Mouse (Mus musculus): ENCODE data around the gene Odf2l. TPM values are rescaled to one million over a fixed set of nuclear protein-coding genes. Genes with fewer than 3 reads are reported as not detected.

The Odf2l gene
- polyA plus RNA-seq, 1 experiment from 2014 or later = 14.2 TPM

GRCm38 (mm10) chr3:145119425-145119824 lies 1.0 kb downstream of the Odf2l start:
- H3K27ac ChIP-seq (replicated peaks; ENCODE audit: low read depth, low read length) = no peak overlapping the region
- H3K9me3 ChIP-seq (ENCODE audit: control insufficient read depth, low read length) = no peaks in the 10 kb centered on the region
- H3K4me3 ChIP-seq (replicated peaks; ENCODE audit: low read depth, low read length) = peak overlapping the region; percentile 69
- H3K36me3 ChIP-seq (ENCODE audit: control insufficient read depth, insufficient read depth, low read length) = no peaks in the 10 kb centered on the region
- DNase-seq (peak; percentile 14), ATAC-seq (ENCODE audit: low FRiP score, low TSS enrichment) (no peak)
- H3K27me3 ChIP-seq (ENCODE audit: control insufficient read depth, insufficient read depth, low read length) = no peaks in the 10 kb centered on the region
- H3K9ac ChIP-seq (replicated peaks; ENCODE audit: low read length) = peak overlapping the region; percentile 91
- H3K4me2 ChIP-seq (ENCODE audit: low read length) = peak overlapping the region; percentile 60
- WGBS = 72% methylated on average over 7 of the region's 7 CpGs
- peaks cover 13% of the 10 kb centered on the region for H3K4me1 ChIP-seq (ENCODE audit: control insufficient read depth, insufficient read depth, low read length)

- Histone ChIP-seq H3K9ac (replicated peaks; ENCODE audit: low read length) (no peak overlapping the region), H3K27me3 (ENCODE audit: control insufficient read depth, insufficient read depth, low read length) (no peaks in the 10 kb centered on the region), H3K36me3 (ENCODE audit: control insufficient read depth, insufficient read depth, low read length) (peaks cover 20% of the 10 kb centered on the region), H3K4me1 (ENCODE audit: control insufficient read depth, insufficient read depth, low read length) (no peaks in the 10 kb centered on the region), H3K27ac (replicated peaks; ENCODE audit: low read depth, low read length) (no peak overlapping the region), H3K4me3 (replicated peaks; ENCODE audit: low read depth, low read length) (no peak overlapping the region), H3K9me3 (ENCODE audit: control insufficient read depth, low read length) (no peaks in the 10 kb centered on the region), H3K4me2 (ENCODE audit: low read length) (no peak overlapping the region)
- ATAC-seq (ENCODE audit: low FRiP score, low TSS enrichment) (no peak), DNase-seq (no peak)
- 93% methylated on average over 2 of the region's 2 CpGs for WGBS
Observed at GRCm38 (mm10) chr3:145126618-145127017, 8.2 kb downstream of the Odf2l start.

DNA sequence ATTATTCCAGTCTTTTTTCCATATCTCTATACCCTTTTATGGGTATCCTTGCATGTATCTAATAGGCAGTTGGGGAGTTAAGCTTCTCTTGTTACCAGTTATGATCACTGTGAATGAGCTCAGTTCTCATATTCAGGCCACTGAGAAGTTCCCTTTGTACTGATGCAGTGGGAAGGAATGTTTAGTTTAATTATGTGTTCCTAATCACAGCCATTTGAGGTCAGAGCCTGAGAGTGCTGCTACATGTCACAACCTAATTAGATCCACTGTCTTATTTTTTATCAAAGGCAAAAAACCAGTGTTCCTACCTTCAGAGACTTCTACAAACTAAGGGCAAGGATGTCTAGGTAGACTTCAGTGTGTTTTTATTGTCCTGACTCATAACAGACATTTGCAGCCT lies 11.0 kb downstream of the Odf2l start:
- no peak for ATAC-seq (ENCODE audit: low FRiP score, low TSS enrichment)
- Histone ChIP-seq H3K4me3 (replicated peaks; ENCODE audit: low read depth, low read length) (no peak overlapping the region), H3K9ac (replicated peaks; ENCODE audit: low read length) (no peak overlapping the region)

DNA sequence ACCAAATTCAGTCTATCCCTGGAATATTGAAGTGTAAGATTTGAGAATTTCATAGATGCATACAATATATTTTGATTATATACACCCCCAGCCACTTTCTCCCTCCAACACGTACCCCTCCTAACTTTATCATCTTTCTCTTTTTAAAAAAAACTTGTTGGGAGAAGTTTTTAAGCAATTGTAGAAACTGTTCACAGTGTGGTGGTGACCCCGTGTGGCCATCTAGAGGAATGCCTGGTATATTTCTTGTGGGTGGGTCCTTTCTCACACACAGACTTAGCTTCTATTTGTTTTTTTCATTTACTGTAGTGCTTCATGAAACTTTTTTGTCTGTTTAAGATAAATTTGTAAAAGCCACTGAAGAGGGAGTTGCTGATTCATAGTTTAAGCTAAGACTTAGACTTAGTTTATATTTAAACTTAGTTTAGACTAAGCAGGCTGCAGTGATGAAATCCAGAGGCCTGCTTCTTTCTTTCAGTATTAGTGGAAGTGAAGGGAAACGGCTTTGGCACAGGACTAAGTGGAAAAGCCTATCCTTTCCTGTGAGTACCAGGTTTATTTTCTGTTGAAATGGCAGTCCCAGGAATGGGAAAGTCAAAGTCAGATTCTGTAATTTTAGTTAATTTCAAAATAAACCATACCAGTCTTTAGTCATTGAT lies 13.0 kb downstream of the Odf2l start:
- Histone ChIP-seq H3K27ac (replicated peaks; ENCODE audit: low read depth, low read length) (no peak overlapping the region), H3K36me3 (ENCODE audit: control insufficient read depth, insufficient read depth, low read length) (peaks cover 53% of the 10 kb centered on the region), H3K4me2 (ENCODE audit: low read length) (no peak overlapping the region), H3K9me3 (ENCODE audit: control insufficient read depth, low read length) (no peaks in the 10 kb centered on the region), H3K9ac (replicated peaks; ENCODE audit: low read length) (no peak overlapping the region), H3K4me1 (ENCODE audit: control insufficient read depth, insufficient read depth, low read length) (no peaks in the 10 kb centered on the region), H3K27me3 (ENCODE audit: control insufficient read depth, insufficient read depth, low read length) (no peaks in the 10 kb centered on the region), H3K4me3 (replicated peaks; ENCODE audit: low read depth, low read length) (no peak overlapping the region)
- DNase-seq = peak; percentile 76
- peak; percentile 46; the same call in 1 of the 2 replicates for ATAC-seq (ENCODE audit: low FRiP score, low TSS enrichment)
- WGBS = 44% methylated on average over 3 of the region's 3 CpGs

More for the DNA sequence above, 11.0 kb downstream of the Odf2l start:
- Histone ChIP-seq H3K4me2 (ENCODE audit: low read length) (no peak overlapping the region), H3K9me3 (ENCODE audit: control insufficient read depth, low read length) (no peaks in the 10 kb centered on the region), H3K27ac (replicated peaks; ENCODE audit: low read depth, low read length) (no peak overlapping the region), H3K36me3 (ENCODE audit: control insufficient read depth, insufficient read depth, low read length) (peaks cover 40% of the 10 kb centered on the region), H3K27me3 (ENCODE audit: control insufficient read depth, insufficient read depth, low read length) (no peaks in the 10 kb centered on the region), H3K4me1 (ENCODE audit: control insufficient read depth, insufficient read depth, low read length) (no peaks in the 10 kb centered on the region)
- DNase-seq = no peak

DNA sequence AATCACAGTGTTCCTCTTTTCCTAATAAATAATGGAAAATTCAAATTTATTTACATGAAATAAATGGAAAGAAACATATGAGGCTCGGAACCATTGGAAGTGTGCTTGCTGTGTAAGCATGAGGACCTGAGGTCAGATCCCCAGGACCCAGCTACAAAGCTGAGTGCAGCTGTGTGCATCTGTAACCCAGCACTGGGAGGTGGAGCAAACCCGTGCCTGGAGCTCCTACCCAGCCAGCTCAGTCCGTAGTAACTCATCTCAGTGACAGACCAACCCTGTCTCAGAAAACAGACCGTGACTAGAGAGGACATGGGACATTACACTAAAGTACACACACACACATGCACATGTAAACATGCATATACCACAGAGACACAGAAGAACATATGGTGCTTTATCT lies 21.8 kb downstream of the Odf2l start:
- H3K27me3 ChIP-seq (ENCODE audit: control insufficient read depth, insufficient read depth, low read length) = no peaks in the 10 kb centered on the region
- 91% methylated on average over 4 of the region's 4 CpGs for WGBS
- H3K4me3 ChIP-seq (replicated peaks; ENCODE audit: low read depth, low read length) = no peak overlapping the region
- H3K9me3 ChIP-seq (ENCODE audit: control insufficient read depth, low read length) = no peaks in the 10 kb centered on the region
- no peak overlapping the region for H3K4me2 ChIP-seq (ENCODE audit: low read length)
- DNase-seq (no peak), ATAC-seq (ENCODE audit: low FRiP score, low TSS enrichment) (no peak)
- H3K36me3 ChIP-seq (ENCODE audit: control insufficient read depth, insufficient read depth, low read length) = peaks cover 29% of the 10 kb centered on the region
- H3K9ac ChIP-seq (replicated peaks; ENCODE audit: low read length) = no peak overlapping the region
- H3K4me1 ChIP-seq (ENCODE audit: control insufficient read depth, insufficient read depth, low read length) = no peaks in the 10 kb centered on the region
- H3K27ac ChIP-seq (replicated peaks; ENCODE audit: low read depth, low read length) = no peak overlapping the region

- peaks cover 17% of the 10 kb centered on the region for H3K36me3 ChIP-seq (ENCODE audit: control insufficient read depth, insufficient read depth, low read length)
- no peak overlapping the region for H3K27ac ChIP-seq (replicated peaks; ENCODE audit: low read depth, low read length)
Observed at GRCm38 (mm10) chr3:145142925-145143324, 24.5 kb downstream of the Odf2l start.

GRCm38 (mm10) chr3:145143856-145144255 lies 25.5 kb downstream of the Odf2l start:
- Histone ChIP-seq H3K4me1 (ENCODE audit: control insufficient read depth, insufficient read depth, low read length) (no peaks in the 10 kb centered on the region), H3K36me3 (ENCODE audit: control insufficient read depth, insufficient read depth, low read length) (peaks cover 13% of the 10 kb centered on the region), H3K9me3 (ENCODE audit: control insufficient read depth, low read length) (no peaks in the 10 kb centered on the region), H3K4me2 (ENCODE audit: low read length) (no peak overlapping the region), H3K27me3 (ENCODE audit: control insufficient read depth, insufficient read depth, low read length) (no peaks in the 10 kb centered on the region), H3K9ac (replicated peaks; ENCODE audit: low read length) (no peak overlapping the region), H3K27ac (replicated peaks; ENCODE audit: low read depth, low read length) (no peak overlapping the region), H3K4me3 (replicated peaks; ENCODE audit: low read depth, low read length) (no peak overlapping the region)
- WGBS = 90% methylated on average over 10 of the region's 10 CpGs
- DNase-seq = no peak
- ATAC-seq (ENCODE audit: low FRiP score, low TSS enrichment) = no peak

More at GRCm38 (mm10) chr3:145142925-145143324, 24.5 kb downstream of the Odf2l start:
- Histone ChIP-seq H3K4me3 (replicated peaks; ENCODE audit: low read depth, low read length) (no peak overlapping the region), H3K4me2 (ENCODE audit: low read length) (no peak overlapping the region), H3K9me3 (ENCODE audit: control insufficient read depth, low read length) (no peaks in the 10 kb centered on the region), H3K9ac (replicated peaks; ENCODE audit: low read length) (no peak overlapping the region), H3K27me3 (ENCODE audit: control insufficient read depth, insufficient read depth, low read length) (no peaks in the 10 kb centered on the region), H3K4me1 (ENCODE audit: control insufficient read depth, insufficient read depth, low read length) (no peaks in the 10 kb centered on the region)
- ATAC-seq (ENCODE audit: low FRiP score, low TSS enrichment) (no peak), DNase-seq (no peak)

- Histone ChIP-seq H3K27ac (replicated peaks; ENCODE audit: low read depth, low read length) (no peak overlapping the region), H3K4me2 (ENCODE audit: low read length) (no peak overlapping the region), H3K36me3 (ENCODE audit: control insufficient read depth, insufficient read depth, low read length) (peaks cover 22% of the 10 kb centered on the region), H3K27me3 (ENCODE audit: control insufficient read depth, insufficient read depth, low read length) (no peaks in the 10 kb centered on the region), H3K9me3 (ENCODE audit: control insufficient read depth, low read length) (no peaks in the 10 kb centered on the region), H3K4me3 (replicated peaks; ENCODE audit: low read depth, low read length) (no peak overlapping the region), H3K9ac (replicated peaks; ENCODE audit: low read length) (no peak overlapping the region), H3K4me1 (ENCODE audit: control insufficient read depth, insufficient read depth, low read length) (no peaks in the 10 kb centered on the region)
- 95% methylated on average over 9 of the region's 9 CpGs for WGBS
- no peak for ATAC-seq (ENCODE audit: low FRiP score, low TSS enrichment)
- DNase-seq = no peak
Observed at GRCm38 (mm10) chr3:145146871-145147270, 28.5 kb downstream of the Odf2l start.

DNA sequence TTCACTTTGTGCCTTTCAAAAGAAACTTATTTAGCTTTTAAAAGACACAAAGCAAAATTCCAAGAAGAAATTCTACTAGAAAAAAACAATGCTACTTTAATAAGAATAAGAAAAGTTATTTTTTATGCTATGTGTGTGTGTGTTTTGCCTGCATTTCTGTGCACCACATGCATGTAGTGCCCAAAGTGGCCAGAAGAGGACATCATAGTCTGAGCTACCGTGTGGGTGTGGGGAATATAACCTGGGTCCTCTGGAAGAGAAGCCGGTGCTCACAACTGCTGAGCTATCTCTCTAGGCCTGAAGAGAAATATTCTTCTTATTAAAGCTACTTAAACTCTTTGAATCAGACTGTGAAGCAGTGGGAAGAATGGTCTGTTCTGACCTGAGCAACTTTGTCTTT lies 29.1 kb downstream of the Odf2l start:
- Histone ChIP-seq H3K4me3 (replicated peaks; ENCODE audit: low read depth, low read length) (no peak overlapping the region), H3K9ac (replicated peaks; ENCODE audit: low read length) (no peak overlapping the region), H3K27ac (replicated peaks; ENCODE audit: low read depth, low read length) (no peak overlapping the region), H3K4me1 (ENCODE audit: control insufficient read depth, insufficient read depth, low read length) (no peaks in the 10 kb centered on the region), H3K27me3 (ENCODE audit: control insufficient read depth, insufficient read depth, low read length) (no peaks in the 10 kb centered on the region), H3K4me2 (ENCODE audit: low read length) (no peak overlapping the region), H3K36me3 (ENCODE audit: control insufficient read depth, insufficient read depth, low read length) (peaks cover 22% of the 10 kb centered on the region), H3K9me3 (ENCODE audit: control insufficient read depth, low read length) (no peaks in the 10 kb centered on the region)
- WGBS = 79% methylated on average over 2 of the region's 2 CpGs
- ATAC-seq (ENCODE audit: low FRiP score, low TSS enrichment) (no peak; the same call in 1 of the 2 replicates), DNase-seq (peak; percentile 26)
